29 mouse cellular contexts compared by ENCODE assay signal in genomic region chr1:40936729-40937128, GRCm38 (mm10).
"Had no signal": no experiment of that assay in that cellular context is flagged by ENCODE, and none has a peak within 500 bp of the region (broad histone marks: within the 10 kb centered on the region; RNA-seq: fewer than 3 reads in every experiment).

No protein-coding gene starts in this region.

- DNase-seq: heart, postnatal 10 days; heart, postnatal 14 days; heart, postnatal 36 days; heart, postnatal 4 days; kidney, adult 11 months; kidney, adult 18-20 months; kidney, adult 2 months; kidney, adult 8-10 months; kidney, adult 9 months; kidney, postnatal 10 days; kidney, postnatal 14 days; kidney, postnatal 25 days; kidney, postnatal 36 days; kidney, postnatal 4 days; layer of hippocampus, adult 9-11 months; layer of hippocampus, postnatal 36 days had no signal

- H3K27me3 ChIP-seq: heart, embryonic 12.5 days; heart, embryonic 13.5 days; heart, embryonic 15.5 days; hindbrain, embryonic 12.5 days; hindbrain, embryonic 13.5 days; hindbrain, embryonic 15.5 days; intestine, embryonic 15.5 days; kidney, embryonic 15.5 days had no signal

- H3K4me2 ChIP-seq: heart, embryonic 11.5 days; heart, embryonic 12.5 days; heart, embryonic 13.5 days; heart, embryonic 15.5 days; hindbrain, embryonic 12.5 days; hindbrain, embryonic 13.5 days; hindbrain, embryonic 14.5 days; hindbrain, embryonic 15.5 days; intestine, embryonic 15.5 days; kidney, embryonic 15.5 days had no signal

- H3K36me3 ChIP-seq: heart, embryonic 10.5 days; heart, embryonic 12.5 days; heart, embryonic 13.5 days; heart, embryonic 15.5 days; hindbrain, embryonic 10.5 days; hindbrain, embryonic 12.5 days; hindbrain, embryonic 13.5 days; hindbrain, embryonic 15.5 days; intestine, embryonic 15.5 days; kidney, embryonic 15.5 days had no signal

- H3K4me3 ChIP-seq: heart, embryonic 10.5 days; heart, embryonic 12.5 days; heart, embryonic 13.5 days; heart, embryonic 15.5 days; hindbrain, embryonic 10.5 days; hindbrain, embryonic 12.5 days; hindbrain, embryonic 13.5 days; hindbrain, embryonic 15.5 days; intestine, embryonic 15.5 days; kidney, embryonic 15.5 days; layer of hippocampus, adult 2 months had no signal
